Mouse (Mus musculus) kidney, adult 2 months (tissue): ENCODE data around the gene Mtfmt.

Experiments
- CTCF ChIP-seq: fragments of 200-500 bp; conservative IDR thresholded peaks from 2 replicates; pipeline ENCODE4 v1.5.1; 2011; ENCODE audit warnings: low read depth, mild to moderate bottlenecking, control low read depth, low read length, moderate library complexity, mixed read lengths; ENCODE audit not compliant: insufficient read depth, insufficient read length
- POLR2A ChIP-seq: fragments of 200-500 bp; IDR thresholded peaks from one replicate; pipeline ENCODE4 v1.6.1; 2011; ENCODE audit warnings: low read depth, low read length, control low read depth

DNA sequence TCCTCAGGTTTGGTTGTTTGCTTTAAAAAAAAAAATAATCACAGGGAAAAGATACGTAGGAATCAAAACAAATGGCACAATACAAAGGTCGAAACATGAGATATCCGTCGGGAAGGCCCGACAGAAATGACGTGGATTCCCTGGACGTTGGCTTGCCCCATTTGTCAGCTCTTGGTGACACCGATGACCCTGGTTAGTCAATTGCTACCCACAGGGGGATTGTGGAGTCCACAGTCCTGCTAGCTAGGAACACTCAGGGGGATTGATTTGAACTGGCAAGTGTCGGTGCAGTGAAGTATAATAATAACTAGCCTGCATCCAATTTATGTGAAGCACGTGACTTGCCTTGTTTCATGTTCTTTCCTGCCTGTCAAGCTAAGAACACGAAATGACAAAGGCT is 32.1 kb downstream of the Mtfmt start:
- TF ChIP-seq POLR2A (no peak), CTCF (no peak)
